Mouse (Mus musculus): ENCODE data around the gene Kcng1. TPM values are rescaled to one million over a fixed set of nuclear protein-coding genes. Genes with fewer than 3 reads are reported as not detected.
A peak's percentile ranks its signal among the peaks of the same experiment; 100 is the strongest.

The Kcng1 gene
- 10 to 100 TPM; 30.5 to 39.6 TPM for total RNA-seq (2021)
- long read RNA-seq, experiment 1, full-length matches to known transcripts: 19 of 31 reads
- long read RNA-seq, experiment 1, partial matches to known transcripts: 9 of 31 reads
- long read RNA-seq, experiment 1, other reads (novel, unspliced or antisense): 3 of 31 reads
- long read RNA-seq, experiment 2, full-length matches to known transcripts: 22 of 36 reads
- long read RNA-seq, experiment 2, partial matches to known transcripts: 5 of 36 reads
- long read RNA-seq, experiment 2, other reads (novel, unspliced or antisense): 9 of 36 reads

DNA sequence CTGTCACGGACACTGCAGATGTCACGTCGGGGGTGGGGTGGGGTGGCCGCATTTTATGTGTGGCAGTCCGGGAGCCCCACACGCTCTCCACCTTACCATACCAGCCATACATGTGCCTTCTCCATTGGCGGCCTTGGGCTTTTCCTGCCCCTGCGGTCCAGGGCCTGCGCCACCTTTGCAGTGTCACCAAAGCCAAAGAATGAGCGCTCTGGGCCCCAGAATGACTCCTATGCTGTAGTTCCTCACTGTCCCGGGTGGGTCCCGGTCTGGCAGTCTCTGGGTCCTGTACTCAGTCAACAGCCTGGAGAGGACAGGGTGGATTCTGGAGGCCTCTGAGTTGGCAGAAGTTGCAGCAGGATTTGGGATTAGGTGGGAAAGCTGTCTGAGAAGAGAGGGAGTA is at the start of gene Kcng1:
Gene Kcng1, minus strand, starts transcription at position 155 of the 400 bp plus-strand sequence.
- no peak for DNase-seq (ENCODE audit: extremely low spot score in 1 of 2, low spot score in 2 of 2)
- no peak within 1 kb of the TSS for H3K27ac ChIP-seq
- H3K4me3 ChIP-seq: peak within 1 kb of the TSS; percentile 64
- intact Hi-C loops (cut with DNase I): no loop called here
- TF ChIP-seq CTCF (IDR thresholded peaks at IDR 0.05): no peak

DNA sequence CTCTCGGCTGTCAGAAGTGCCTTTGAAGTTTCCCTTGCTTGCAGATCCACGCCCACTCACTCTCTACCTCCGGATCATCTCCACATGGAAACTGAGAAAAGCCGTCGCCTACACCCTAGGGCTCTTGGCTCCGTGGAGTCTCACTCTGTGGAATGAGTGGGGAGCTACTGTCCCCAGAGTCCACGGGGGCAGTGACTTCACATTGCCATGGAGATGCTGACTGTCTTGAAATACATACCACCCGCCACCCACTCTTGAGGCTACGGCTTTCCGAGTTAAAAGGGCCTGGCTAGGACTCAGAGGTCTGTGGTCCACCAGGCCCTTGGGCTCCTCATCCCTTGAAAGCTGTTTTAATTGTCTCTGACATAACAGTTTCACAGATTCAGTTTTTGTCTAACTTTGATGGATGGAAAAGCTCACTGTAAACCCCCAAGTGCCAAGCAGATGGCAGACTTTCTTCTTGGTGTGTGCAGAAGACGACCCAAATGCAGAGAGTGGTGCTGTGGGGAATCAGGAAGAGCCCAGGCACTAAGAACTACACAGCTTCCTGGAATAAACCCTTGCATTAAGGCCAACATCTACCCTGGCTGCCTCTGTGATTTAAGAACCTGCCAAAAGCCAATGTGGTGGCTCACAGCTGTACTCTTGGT is 49.0 kb upstream of the Kcng1 start:
- H3K4me3 ChIP-seq: no peak overlapping the region
- DNase-seq (ENCODE audit: extremely low spot score in 1 of 2, low spot score in 2 of 2): peak; percentile 60 to 71
- TF ChIP-seq CTCF (IDR thresholded peaks at IDR 0.05): no peak; the same call in none of the 2 replicates
- peak overlapping the region; percentile 32; the same call in 1 of the 2 replicates for H3K27ac ChIP-seq
- intact Hi-C loops (cut with DNase I): loop anchor here (2.0 kb wide), 2 partner anchors 72 to 110 kb away; no protein-coding TSS in a partner anchor

DNA sequence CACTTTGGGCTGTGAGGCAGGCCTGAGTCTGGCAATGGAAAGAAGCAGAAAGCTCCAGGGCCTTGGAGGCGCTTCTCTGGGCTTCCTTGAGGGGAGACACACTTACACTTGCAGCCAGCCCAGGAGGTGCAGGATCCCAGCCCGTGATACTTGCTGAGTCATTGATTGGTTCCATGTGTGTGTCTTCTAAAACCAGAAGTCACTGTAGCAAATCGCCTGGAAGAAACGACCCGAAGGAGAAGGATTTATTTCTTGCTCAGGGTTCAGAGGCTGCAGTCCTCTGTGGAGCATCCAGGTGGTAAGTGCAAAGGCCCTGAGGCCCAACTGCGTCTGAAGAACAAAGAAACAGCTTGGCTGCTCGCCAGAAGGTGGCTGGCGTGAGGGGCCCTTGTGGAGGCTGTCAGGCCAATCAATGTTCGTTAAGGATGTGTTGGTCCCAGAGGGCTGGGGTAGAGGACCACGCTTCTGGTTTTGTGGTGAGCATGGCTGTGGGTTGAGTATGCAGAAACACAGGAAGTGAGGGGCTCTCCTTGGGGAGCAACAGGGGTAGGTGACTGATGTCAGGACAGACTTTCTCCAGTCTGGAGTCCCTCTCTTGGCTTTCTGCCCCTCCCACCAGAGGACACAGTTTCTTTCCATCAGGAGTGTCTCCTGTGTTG is 40.3 kb upstream of the Kcng1 start:
- no peak for DNase-seq (ENCODE audit: extremely low spot score in 1 of 2, low spot score in 2 of 2)
- intact Hi-C loops (cut with DNase I): no loop called here
- no peak for TF ChIP-seq CTCF (IDR thresholded peaks at IDR 0.05)
- Histone ChIP-seq H3K27ac (no peak overlapping the region), H3K4me3 (no peak overlapping the region)

DNA sequence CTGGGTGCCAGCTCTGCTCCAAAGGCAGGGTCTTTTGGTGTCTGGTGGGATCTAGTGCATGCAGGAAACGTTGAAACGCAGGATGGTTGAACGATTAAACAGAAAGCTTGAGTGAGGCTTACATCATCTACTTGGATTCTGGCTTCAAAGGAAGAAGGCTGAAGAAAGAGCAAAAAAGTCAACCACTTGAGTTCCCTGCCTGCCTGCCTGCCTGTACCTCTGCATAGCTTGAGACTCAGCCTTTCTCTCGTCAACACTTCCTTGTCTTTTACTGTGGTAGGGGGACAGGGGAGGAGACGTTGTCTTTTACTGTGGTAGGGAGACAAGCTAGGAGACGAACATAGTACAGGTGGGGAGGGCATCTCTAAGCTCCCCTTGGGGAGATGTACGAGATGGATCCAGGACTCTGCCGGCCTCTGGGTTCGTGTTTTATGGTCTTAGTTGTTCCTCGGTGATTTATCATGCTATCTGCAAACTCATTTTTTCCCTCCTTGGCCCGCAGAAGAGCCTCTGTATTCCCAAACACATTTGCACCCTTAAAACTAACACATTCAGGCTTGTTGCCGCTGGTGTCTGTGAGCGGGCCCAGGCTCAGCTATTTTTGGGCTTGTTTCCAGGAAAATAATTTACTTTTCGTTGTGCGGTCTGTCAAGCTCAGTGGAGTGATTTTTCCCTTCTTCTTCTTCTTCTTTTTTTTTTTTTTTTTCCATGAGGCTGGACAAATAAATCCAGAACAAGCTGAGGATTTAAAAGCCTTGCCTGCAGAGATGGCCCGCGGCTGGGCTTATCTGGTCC is 39.0 kb upstream of the Kcng1 start:
- no peak overlapping the region for H3K27ac ChIP-seq
- intact Hi-C loops (cut with DNase I): no loop called here
- no peak for TF ChIP-seq CTCF (IDR thresholded peaks at IDR 0.05)

DNA sequence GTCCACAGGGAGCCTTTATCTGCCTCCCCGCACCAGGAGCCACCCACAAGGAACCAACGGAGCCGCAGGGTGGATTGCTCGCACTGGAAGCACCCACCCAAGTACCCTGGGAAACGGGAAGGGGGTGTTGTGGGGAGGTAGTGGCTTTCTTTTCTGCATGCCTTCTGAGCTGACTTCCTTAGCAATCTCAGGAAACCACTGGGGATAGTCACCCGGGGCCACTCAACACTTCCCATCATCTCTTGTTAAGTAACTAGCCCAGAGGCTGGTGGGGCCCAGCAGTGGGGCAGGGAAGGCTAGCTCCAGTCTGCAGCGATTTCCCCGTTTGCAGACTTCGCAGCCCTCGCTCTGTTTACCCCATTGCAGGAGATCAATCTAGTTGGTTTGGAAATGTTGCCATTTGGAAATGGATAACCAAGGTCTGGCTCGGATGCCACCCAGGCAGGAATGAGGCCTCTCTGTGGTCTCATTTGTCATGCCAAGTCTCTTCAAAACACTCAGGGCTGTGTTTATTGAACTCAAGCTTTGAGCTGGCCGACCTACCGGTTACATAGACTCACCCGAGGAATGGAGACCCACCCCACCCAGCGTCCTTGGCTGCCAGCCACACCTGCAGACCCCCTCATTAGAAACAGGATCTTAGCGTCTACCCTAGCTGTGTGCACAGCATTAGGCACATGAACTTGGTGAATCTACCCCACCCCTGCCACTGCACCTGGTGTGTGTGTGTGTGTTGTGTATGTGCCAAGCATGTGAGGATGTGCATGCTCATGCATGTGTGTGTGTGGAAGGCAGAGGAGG is 33.3 kb upstream of the Kcng1 start:
- Histone ChIP-seq H3K27ac (no peak overlapping the region), H3K4me3 (no peak overlapping the region)
- no peak for TF ChIP-seq CTCF (IDR thresholded peaks at IDR 0.05)
- no peak for DNase-seq (ENCODE audit: extremely low spot score in 1 of 2, low spot score in 2 of 2)
- intact Hi-C loops (cut with DNase I): no loop called here

More for the DNA sequence above, 39.0 kb upstream of the Kcng1 start:
- no peak overlapping the region for H3K4me3 ChIP-seq
- DNase-seq (ENCODE audit: extremely low spot score in 1 of 2, low spot score in 2 of 2): no peak

DNA sequence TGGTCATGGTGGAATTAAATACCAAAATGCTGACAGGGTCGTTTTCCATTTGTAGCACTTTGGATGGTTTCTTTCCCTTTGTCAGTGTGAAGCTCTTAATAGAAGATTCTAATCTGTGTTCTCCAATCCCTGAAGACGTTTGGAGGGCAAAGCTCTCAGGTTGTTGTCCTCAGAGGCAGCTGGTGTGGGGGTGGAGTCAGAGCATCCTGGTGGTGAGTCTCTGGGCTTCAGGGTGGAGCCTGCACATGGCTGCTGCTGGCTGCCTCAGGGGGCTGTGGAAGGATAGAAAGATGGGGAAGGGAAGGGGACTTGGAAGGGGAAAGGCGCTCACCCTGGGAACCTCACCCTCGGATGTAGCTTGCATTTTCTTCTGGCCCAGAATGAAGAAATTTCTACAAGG is 31.0 kb upstream of the Kcng1 start:
- TF ChIP-seq CTCF (IDR thresholded peaks at IDR 0.05): no peak
- intact Hi-C loops (cut with DNase I): no loop called here
- no peak for DNase-seq (ENCODE audit: extremely low spot score in 1 of 2, low spot score in 2 of 2)

DNA sequence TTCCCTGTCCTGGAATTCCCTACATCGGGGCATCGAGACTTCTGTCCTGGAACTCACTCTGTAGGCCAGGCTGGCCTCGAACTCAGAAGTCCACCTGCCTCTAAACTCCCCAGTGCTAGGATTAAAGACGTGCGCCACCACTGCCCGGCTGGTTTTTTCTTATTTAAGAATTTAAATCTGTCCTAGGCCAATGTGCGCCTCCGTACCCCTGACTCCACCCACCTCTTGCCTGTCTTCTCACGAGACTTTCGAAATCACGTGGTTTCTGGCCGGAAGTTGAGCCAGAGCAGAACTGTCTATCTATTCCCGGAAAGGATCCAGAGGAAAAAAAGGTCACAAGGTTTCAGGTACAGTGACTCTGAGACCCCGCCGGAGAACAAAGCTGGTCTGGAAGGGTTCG is 29.5 kb upstream of the Kcng1 start:
- intact Hi-C loops (cut with DNase I): no loop called here
- DNase-seq (ENCODE audit: extremely low spot score in 1 of 2, low spot score in 2 of 2): no peak
- no peak for TF ChIP-seq CTCF (IDR thresholded peaks at IDR 0.05)
- Histone ChIP-seq H3K27ac (no peak overlapping the region), H3K4me3 (no peak overlapping the region)

More for the DNA sequence above, 31.0 kb upstream of the Kcng1 start:
- H3K27ac ChIP-seq: no peak overlapping the region
- H3K4me3 ChIP-seq: no peak overlapping the region

DNA sequence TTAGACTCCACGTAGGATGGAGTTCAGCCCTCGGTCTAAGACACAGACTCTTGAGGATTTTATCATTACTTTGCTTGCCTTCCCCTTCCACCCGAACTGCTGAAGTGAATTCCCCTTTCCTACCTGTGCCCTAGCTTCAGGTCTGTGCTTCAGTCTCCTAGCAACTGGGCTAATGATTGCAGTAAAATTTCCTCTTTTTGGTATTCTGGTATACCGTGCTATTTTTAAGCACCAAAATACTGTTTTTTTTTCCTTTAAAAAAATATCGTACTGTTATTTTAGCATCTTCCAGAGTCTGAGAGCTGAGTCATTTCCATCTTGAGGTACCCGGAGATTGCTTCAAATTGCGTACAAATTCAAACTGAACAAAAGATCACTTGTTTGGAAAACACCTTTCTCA is 27.4 kb upstream of the Kcng1 start:
- no peak for TF ChIP-seq CTCF (IDR thresholded peaks at IDR 0.05)
- no peak for DNase-seq (ENCODE audit: extremely low spot score in 1 of 2, low spot score in 2 of 2)
- H3K27ac ChIP-seq: peak overlapping the region; percentile 9; the same call in 1 of the 2 replicates
- H3K4me3 ChIP-seq: no peak overlapping the region
- intact Hi-C loops (cut with DNase I): no loop called here

DNA sequence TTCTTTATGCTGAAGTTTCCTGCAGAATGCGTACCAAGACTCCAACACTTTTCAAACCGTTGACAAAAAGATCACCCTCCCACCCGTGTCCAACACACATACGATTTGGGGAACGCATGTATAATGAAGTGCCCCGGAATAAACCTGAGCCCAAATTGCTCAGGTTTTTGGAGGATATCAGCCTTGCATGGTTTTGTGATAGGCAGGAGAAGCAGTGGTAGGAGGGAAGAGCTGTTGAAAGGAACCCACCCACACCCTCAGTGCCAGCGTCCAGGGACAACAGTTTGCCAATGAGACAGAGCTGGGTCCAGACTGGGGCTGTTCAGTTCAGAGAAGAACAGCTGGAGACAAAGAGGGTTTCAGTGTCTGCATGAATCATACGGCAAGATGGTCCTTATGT is 18.1 kb upstream of the Kcng1 start:
- intact Hi-C loops (cut with DNase I): no loop called here
- Histone ChIP-seq H3K4me3 (no peak overlapping the region), H3K27ac (no peak overlapping the region)
- TF ChIP-seq CTCF (IDR thresholded peaks at IDR 0.05): no peak
- DNase-seq (ENCODE audit: extremely low spot score in 1 of 2, low spot score in 2 of 2): no peak

DNA sequence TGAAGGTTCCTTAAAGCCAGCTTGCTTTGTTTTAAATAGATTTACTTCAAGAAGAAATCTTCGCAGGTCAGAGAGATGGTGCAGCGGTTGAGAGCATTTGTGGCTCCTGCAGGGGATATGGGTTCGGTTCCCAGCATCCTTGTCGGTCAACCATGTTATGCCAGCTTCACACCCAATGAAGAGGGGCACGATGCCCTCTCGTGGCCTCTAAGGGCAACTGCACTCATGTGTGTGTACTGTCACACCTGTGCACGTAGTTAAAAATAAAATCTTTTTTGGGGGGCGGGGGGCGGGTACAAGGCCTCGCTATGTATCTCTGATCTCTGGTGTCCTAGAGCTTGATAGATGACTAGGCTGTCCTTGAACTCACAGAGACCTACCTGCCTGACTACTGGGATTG is 15.0 kb upstream of the Kcng1 start:
- no peak for DNase-seq (ENCODE audit: extremely low spot score in 1 of 2, low spot score in 2 of 2)
- intact Hi-C loops (cut with DNase I): no loop called here
- Histone ChIP-seq H3K4me3 (no peak overlapping the region), H3K27ac (no peak overlapping the region)
- no peak; the same call in none of the 2 replicates for TF ChIP-seq CTCF (IDR thresholded peaks at IDR 0.05)

DNA sequence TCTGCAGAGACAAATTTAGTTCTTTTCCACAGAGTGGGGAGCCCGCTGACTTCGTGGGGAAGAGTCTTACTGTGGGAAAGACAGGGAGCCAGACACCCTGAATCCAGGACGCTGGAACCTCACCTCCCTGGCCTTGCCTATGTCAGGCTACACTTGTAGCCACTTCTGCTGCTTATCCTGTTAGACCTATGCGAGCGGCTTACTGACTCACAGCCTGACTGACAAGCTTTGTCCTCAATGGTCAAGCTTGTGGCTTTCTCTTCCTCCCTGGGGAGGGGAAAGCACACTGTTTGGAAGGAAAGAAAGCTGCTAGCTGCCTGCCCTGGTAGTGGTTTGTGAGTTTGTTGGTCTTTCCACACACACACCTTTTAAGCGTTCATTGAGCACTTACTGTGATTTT is 11.0 kb upstream of the Kcng1 start:
- no peak overlapping the region for H3K4me3 ChIP-seq
- DNase-seq (ENCODE audit: extremely low spot score in 1 of 2, low spot score in 2 of 2): no peak
- no peak overlapping the region for H3K27ac ChIP-seq
- no peak for TF ChIP-seq CTCF (IDR thresholded peaks at IDR 0.05)
- intact Hi-C loops (cut with DNase I): no loop called here
